Mouse (Mus musculus): ENCODE results near the gene Nrxn1.

DNA sequence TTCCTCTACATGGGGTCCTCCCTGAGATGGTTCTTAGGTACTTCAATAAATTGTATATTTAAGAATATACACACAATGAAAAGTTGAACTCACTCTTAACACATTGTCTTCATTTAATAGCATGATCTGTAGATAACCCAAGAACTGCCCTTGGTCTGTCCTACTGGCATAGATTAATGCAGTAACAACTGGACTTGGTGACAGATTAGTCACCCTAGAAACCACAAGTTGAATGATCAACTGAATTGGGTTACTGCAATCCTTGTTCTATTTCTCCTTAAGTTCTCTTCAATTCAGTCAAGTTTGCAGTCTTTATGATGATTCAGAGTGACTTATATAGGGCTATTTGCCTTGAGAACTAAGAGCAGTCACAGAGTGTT is 485.5 kb downstream of the Nrxn1 start:
- TF ChIP-seq CTCF (conservative IDR thresholded peaks at IDR 0.05; ENCODE audit: insufficient read depth, insufficient read length, low read depth, low read length) (no peak), POLR2A (IDR thresholded peaks at IDR 0.05; ENCODE audit: low read depth, low read length) (no peak)

Data from kidney, adult 2 months (tissue).